ENCODE assay signal across 9 mouse cellular contexts in genomic region chr3:89278107-89278506, GRCm38 (mm10). TPM values are rescaled to one million over a fixed set of nuclear protein-coding genes. Genes with fewer than 3 reads are reported as not detected.
A peak's percentile ranks its signal among the peaks of the same experiment; 100 is the strongest.
DNase-seq lines count a peak whose midpoint lies in the region; ATAC-seq lines count a peak whose summit lies in the region.
"Had no signal": no experiment of that assay in that cellular context is flagged by ENCODE, and none has a peak within 500 bp of the region (broad histone marks: within the 10 kb centered on the region; RNA-seq: fewer than 3 reads in every experiment).

No protein-coding gene starts in this region.

- peak; percentile 16 for DNase-seq in ovary, adult 18-20 months (ENCODE audit: low spot score)
- no peak for DNase-seq in ovary, postnatal 10 days (ENCODE audit: low spot score)
- peak; percentile 83 for DNase-seq in heart, adult 8-10 months (ENCODE audit: low spot score)
- DNase-seq in kidney, adult 18-20 months, result peak; percentile 85
- peak; percentile 83 to 89 for DNase-seq in lung, adult 18-20 months
- DNase-seq in left cerebral cortex, postnatal 36 days (ENCODE audit: low spot score in 2 of 2), result no peak
- no peak for DNase-seq in layer of hippocampus, postnatal 14 days (ENCODE audit: low spot score in 2 of 2)

- intact Hi-C loops in left cerebral cortex, postnatal 36 days (cut with DNase I), result no loop called here

- no peak for ATAC-seq in granulocyte monocyte progenitor cell, adult 5-6 weeks (replicated peaks; ENCODE audit: poor library complexity, severe bottlenecking)

RNA-seq across cellular contexts. Expression of gene Efna1, which starts 2.8 kb away (rescaled TPM):
- total RNA-seq in heart, adult 8-10 months (2022), result 10 to 100 TPM; 28.2 to 36.1 (median 32.6) TPM
- total RNA-seq in granulocyte monocyte progenitor cell, adult 5-6 weeks (2014; fragmentation: Nextera tagmentation), result not detected in 2 replicates
- total RNA-seq in granulocyte monocyte progenitor cell, adult 5-6 weeks (2017), result not detected in 2 replicates
- 1 to 10 TPM; 4.2 to 7.4 TPM for total RNA-seq in left cerebral cortex, postnatal 36 days (2021)
- 1 to 10 TPM; 6.4 TPM for total RNA-seq in layer of hippocampus, postnatal 14 days (2021)
- total RNA-seq: hematopoietic stem cell, adult 5-6 weeks had no signal

RNA-seq across cellular contexts. Expression of gene Slc50a1, which starts 7.7 kb away (rescaled TPM):
- 10 to 100 TPM; 16.6 to 27.0 (median 21.0) TPM for total RNA-seq in heart, adult 8-10 months (2022)
- 55.0 and 80.7 TPM in 2 replicates for total RNA-seq in granulocyte monocyte progenitor cell, adult 5-6 weeks (2014; fragmentation: Nextera tagmentation)
- 62.0 and 65.0 TPM in 2 replicates for total RNA-seq in granulocyte monocyte progenitor cell, adult 5-6 weeks (2017)
- total RNA-seq in left cerebral cortex, postnatal 36 days (2021), result 10 to 100 TPM; 34.5 to 39.1 TPM
- 10 to 100 TPM; 37.1 to 40.2 TPM for total RNA-seq in layer of hippocampus, postnatal 14 days (2021)

RNA-seq across cellular contexts. Expression of gene Dpm3, which starts 18.9 kb away (rescaled TPM):
- total RNA-seq in heart, adult 8-10 months (2022), result 10 to 100 TPM; 49.1 to 65.7 (median 53.6) TPM
- 31.2 and 122 TPM in 2 replicates for total RNA-seq in granulocyte monocyte progenitor cell, adult 5-6 weeks (2014; fragmentation: Nextera tagmentation)
- 86.0 and 91.7 TPM in 2 replicates for total RNA-seq in granulocyte monocyte progenitor cell, adult 5-6 weeks (2017)
- 10 to 100 TPM; 47.0 to 51.7 TPM for total RNA-seq in left cerebral cortex, postnatal 36 days (2021)
- total RNA-seq in layer of hippocampus, postnatal 14 days (2021), result 10 to 100 TPM; 50.0 to 63.2 TPM

RNA-seq across cellular contexts. Expression of gene Trim46, which starts 32.0 kb away (rescaled TPM):
- total RNA-seq in heart, adult 8-10 months (2022), result under 1 TPM; 0.34 to 0.87 (median 0.83) TPM
- total RNA-seq in granulocyte monocyte progenitor cell, adult 5-6 weeks (2014; fragmentation: Nextera tagmentation), result 3.7 and 6.0 TPM in 2 replicates
- 0.52 and 2.8 TPM in 2 replicates for total RNA-seq in granulocyte monocyte progenitor cell, adult 5-6 weeks (2017)
- 10 to 100 TPM; 74.4 to 88.7 TPM for total RNA-seq in left cerebral cortex, postnatal 36 days (2021)
- total RNA-seq in layer of hippocampus, postnatal 14 days (2021), result 10 to 100 TPM; 97.0 to 99.4 TPM

RNA-seq across cellular contexts. Expression of gene Krtcap2, which starts 32.3 kb away (rescaled TPM):
- 100 to 1,000 TPM in 1 of 4 experiments, 10 to 100 TPM in 3; 87.0 to 108 (median 89.4) TPM for total RNA-seq in heart, adult 8-10 months (2022)
- 312 and 315 TPM in 2 replicates for total RNA-seq in granulocyte monocyte progenitor cell, adult 5-6 weeks (2014; fragmentation: Nextera tagmentation)
- 376 and 384 TPM in 2 replicates for total RNA-seq in granulocyte monocyte progenitor cell, adult 5-6 weeks (2017)
- total RNA-seq in left cerebral cortex, postnatal 36 days (2021), result 10 to 100 TPM; 59.7 to 64.9 TPM
- total RNA-seq in layer of hippocampus, postnatal 14 days (2021), result 10 to 100 TPM; 77.3 to 90.2 TPM

Comparison
In these comparisons a context has a peak if more than half of its experiments do, and no peak if none do; other contexts are left out.
1. DNase-seq: peak in ovary, adult 18-20 months (single experiment), heart, adult 8-10 months (single experiment), kidney, adult 18-20 months (single experiment) and lung, adult 18-20 months (2 of 2); none in ovary, postnatal 10 days (single experiment), left cerebral cortex, postnatal 36 days (0 of 2) and layer of hippocampus, postnatal 14 days (0 of 2).
2. RNA of gene Efna1, which starts 2.8 kb away (total RNA-seq): 28.2 to 36.1 TPM in heart, adult 8-10 months, 4.2 to 7.4 TPM in left cerebral cortex, postnatal 36 days and 6.4 TPM in layer of hippocampus, postnatal 14 days; not detected in granulocyte monocyte progenitor cell, adult 5-6 weeks; every median in the first group is over 4 times any median in the second.